In the genomic region with DNA sequence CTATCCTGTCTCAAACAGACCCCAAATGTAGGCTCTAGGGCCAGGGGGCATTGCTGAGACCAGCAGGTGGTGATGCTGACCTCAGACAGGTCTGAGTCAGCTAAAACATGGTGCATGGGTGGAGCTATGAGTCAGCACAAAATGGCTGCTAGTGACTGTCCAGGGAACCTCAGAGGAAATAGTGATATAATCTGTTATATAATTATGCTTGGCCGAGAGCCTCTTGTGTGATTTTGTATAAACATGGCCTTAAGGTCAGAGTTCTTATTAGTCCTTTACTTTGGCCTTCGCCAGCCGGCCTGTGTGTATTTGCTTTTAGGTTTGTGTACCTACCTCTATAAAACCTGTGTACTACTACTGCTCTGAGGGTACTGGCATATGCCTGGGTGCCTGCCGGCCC, we compare ENCODE assay signal across 1 mouse cellular context.
TF ChIP-seq lines count a peak whose summit lies in the region.

No protein-coding gene starts in this region.

TF ChIP-seq in MEL, 35 proteins besides CTCF, POLR2A, EP300 and RAD21 (continued from another document):
- TF ChIP-seq HCFC1 (IDR thresholded peaks at IDR 0.05; ENCODE audit: low read depth, low read length) (no peak), RCOR1 (IDR thresholded peaks at IDR 0.05; ENCODE audit: low read depth, low read length) (no peak), CHD2 (IDR thresholded peaks at IDR 0.05; ENCODE audit: low read length) (no peak), TAL1 (IDR thresholded peaks at IDR 0.05; ENCODE audit: low read length) (no peak), ZC3H11A (IDR thresholded peaks at IDR 0.05; ENCODE audit: low read depth, low read length) (no peak), MYB (IDR thresholded peaks at IDR 0.05; ENCODE audit: low read depth, low read length) (no peak), BHLHE40 (IDR thresholded peaks at IDR 0.05; ENCODE audit: borderline replicate concordance, low read depth, low read length) (no peak), GABPA (IDR thresholded peaks at IDR 0.05; ENCODE audit: low read depth, low read length) (peak; percentile 65; the same call in 1 of the 2 replicates), MEF2A (IDR thresholded peaks at IDR 0.05; ENCODE audit: extremely low read depth, insufficient replicate concordance, low read depth, low read length, poor library complexity, severe bottlenecking) (no peak), KAT2A (conservative IDR thresholded peaks at IDR 0.05; ENCODE audit: low read depth, low read length) (no peak), SIN3A (IDR thresholded peaks at IDR 0.05; ENCODE audit: low read length) (no peak), MAFK (IDR thresholded peaks at IDR 0.05; ENCODE audit: borderline replicate concordance, low read depth, low read length) (peak; percentile 88), POLR2AphosphoS5 (IDR thresholded peaks at IDR 0.05; ENCODE audit: borderline replicate concordance, low read depth, low read length) (no peak), NELFE (IDR thresholded peaks at IDR 0.05; ENCODE audit: low read depth, low read length) (no peak), ELF1 (IDR thresholded peaks at IDR 0.05; ENCODE audit: low read depth, low read length) (no peak), UBTF (IDR thresholded peaks at IDR 0.05; ENCODE audit: borderline replicate concordance, insufficient read depth, low read depth, low read length) (no peak), CHD1 (IDR thresholded peaks at IDR 0.05; ENCODE audit: low read depth, low read length) (no peak), POLR2AphosphoS2 (IDR thresholded peaks at IDR 0.05; ENCODE audit: low read length) (no peak), ETS1 (IDR thresholded peaks at IDR 0.05; ENCODE audit: low read depth, low read length) (peak; percentile 65; the same call in 1 of the 2 replicates), GATA1 (IDR thresholded peaks at IDR 0.05; ENCODE audit: low read depth, low read length) (no peak), TCF12 (IDR thresholded peaks at IDR 0.05; ENCODE audit: low read depth, low read length) (no peak), USF2 (IDR thresholded peaks at IDR 0.05; ENCODE audit: borderline replicate concordance in 1 of 2, insufficient read depth in 1 of 2, low read depth in 1 of 2, low read length in 2 of 2) (no peak), E2F4 (IDR thresholded peaks at IDR 0.05; ENCODE audit: borderline replicate concordance, low read depth, low read length) (no peak)
